Mouse (Mus musculus) liver, embryonic 15.5 days (tissue): ENCODE data around the gene Prrg4. TPM values are rescaled to one million over a fixed set of nuclear protein-coding genes. Genes with fewer than 3 reads are reported as not detected.

Experiments
- polyA plus RNA-seq: library from polyadenylated mRNA; unstranded; fragments of >200 nt; fragmentation: Nextera tagmentation; extraction: Ambion mirVana; gene quantifications from 2 replicates; pipeline ENCODE4 v1.2.1, GENCODE M21; 2015

The Prrg4 gene
- polyA plus RNA-seq, 1 experiment from 2014 or later, result 0.36 TPM

Other genes with a start within 250 kb of the Prrg4 start
- gene Tcp11l1, start 137.7 kb downstream of the Prrg4 start, polyA plus RNA-seq, result 4.9 and 5.1 TPM in 2 replicates
- not detected in 2 replicates for gene Pin1rt1, start 133.5 kb downstream of the Prrg4 start, polyA plus RNA-seq
- 12.7 and 13.0 TPM in 2 replicates for gene Depdc7, start 107.0 kb downstream of the Prrg4 start, polyA plus RNA-seq
- gene Qser1, start 33.1 kb downstream of the Prrg4 start, polyA plus RNA-seq, result 1.6 TPM in 2 replicates
- 1.6 and 1.7 TPM in 2 replicates for gene Ccdc73, start 17.9 kb upstream of the Prrg4 start, polyA plus RNA-seq
- gene Eif3m, start 167.2 kb upstream of the Prrg4 start, polyA plus RNA-seq, result 123 and 131 TPM in 2 replicates
- gene Gm11060, start 242.1 kb upstream of the Prrg4 start, polyA plus RNA-seq, result not detected in 2 replicates